Mouse (Mus musculus): Measurements from ENCODE around the gene Sec23b. TPM values are rescaled to one million over a fixed set of nuclear protein-coding genes. Genes with fewer than 3 reads are reported as not detected.

The Sec23b gene
- total RNA-seq (2023) = 51.5 to 62.7 TPM (median 57.8 TPM) in 4 replicates

GRCm38 (mm10) chr2:144555820-144556552 lies at the start of gene Sec23b:
TSS of gene Sec23b (plus strand) at chr2:144556229.

DNA sequence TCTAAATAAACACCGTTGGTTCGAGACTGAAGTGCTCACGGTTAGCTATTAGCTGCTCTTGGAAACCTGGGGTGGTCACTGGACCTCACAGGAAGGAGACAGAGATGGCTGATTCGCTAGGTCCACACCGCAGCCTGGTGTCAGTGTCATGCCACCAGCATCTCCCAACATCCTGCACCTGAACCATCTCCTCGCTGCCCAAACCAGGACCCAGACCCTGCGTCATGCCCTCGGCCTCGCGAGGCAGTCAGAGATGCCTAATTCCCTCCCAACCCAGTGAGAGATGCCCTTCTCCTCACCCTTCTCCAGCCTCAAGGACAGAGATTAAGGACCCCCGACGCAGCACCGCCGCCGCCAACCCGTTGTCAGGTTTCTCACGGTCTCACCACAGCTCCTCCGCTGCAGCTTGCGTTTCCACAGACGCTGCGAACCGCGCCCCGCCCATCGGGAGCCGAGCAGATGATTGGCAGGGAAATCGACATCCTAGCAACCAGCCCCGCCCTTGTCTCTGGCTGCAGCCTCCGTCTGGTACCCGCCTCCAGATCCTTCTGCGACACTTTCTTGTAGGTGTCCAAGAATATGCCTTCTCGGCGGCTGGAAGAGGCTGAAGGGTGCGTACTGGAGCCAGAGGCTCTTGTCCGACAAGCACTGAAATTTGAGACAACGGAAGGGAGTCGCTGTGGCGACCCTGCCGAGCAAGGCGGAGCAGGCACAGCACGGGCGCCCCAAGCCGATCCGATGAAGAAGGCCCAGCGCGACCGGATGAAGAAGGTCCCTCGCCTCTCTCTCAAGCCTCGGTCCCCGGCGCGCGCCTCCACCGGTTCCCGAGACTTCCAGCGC lies 28.8 kb upstream of the Sec23b start, which contains the start of the genes Dzank1 and Polr3f:
Dzank1 (minus strand) TSS at position 434 of the 840 bp plus-strand sequence.
Polr3f (plus strand) TSS at position 738 of the 840 bp plus-strand sequence.

DNA sequence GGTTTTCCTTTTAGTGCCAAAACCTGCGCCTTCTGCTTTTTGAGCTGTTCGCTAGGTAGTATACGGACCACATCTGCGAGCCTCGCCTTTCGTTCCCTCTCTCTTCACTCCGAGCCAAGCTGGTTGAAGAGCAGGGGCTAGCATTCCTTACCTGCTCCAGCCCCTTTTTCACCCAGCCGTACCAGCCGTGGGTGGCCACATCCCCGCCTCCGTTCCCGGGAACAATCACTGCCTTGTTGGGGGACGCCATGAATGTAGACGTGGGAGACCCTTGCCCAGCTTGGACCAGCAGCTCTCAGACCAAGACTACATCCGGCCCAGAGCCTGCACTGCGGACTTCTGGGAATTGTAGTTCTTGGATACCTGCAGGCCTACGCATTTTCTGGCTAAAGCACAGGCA lies 5.5 kb upstream of the Sec23b start, which contains the start of gene Rbbp9:
Rbbp9 (minus strand) TSS at position 341 of the 400 bp plus-strand sequence.

DNA sequence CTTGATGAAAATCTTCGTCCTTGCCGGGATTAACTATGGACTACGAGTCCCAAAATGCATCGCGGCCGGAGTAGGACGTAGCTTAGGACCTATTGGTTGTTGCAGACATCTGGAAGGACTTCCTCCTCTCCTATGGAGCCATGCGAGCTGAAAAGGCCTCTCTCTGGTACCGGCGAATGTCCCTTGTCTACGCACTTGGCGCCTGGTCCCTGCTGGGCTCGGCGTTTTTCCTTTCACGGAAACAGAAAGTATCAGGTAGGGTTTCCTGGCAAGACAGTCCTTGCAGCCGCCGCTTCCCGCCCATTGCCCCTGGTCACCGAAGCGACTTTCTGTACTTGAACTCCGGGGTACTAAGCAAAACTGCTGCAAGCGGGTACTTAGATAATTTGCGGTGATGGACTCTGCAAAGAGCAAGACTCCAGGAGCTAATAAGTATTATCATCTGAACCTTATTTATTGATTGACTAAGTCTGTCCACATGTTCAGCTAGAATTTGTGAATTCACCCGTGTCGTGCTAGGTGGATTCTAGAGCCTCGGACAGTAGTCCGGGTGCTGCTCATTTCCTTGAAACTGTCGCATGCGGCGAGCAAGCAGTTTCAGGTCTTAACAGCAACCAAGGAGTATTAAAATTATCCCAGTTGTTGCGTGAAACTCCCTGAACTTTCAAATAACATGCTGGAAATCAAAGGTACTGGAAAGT lies 38.1 kb downstream of the Sec23b start, which contains the start of gene Smim26:
Smim26 (plus strand) TSS at position 104 of the 701 bp plus-strand sequence.

DNA sequence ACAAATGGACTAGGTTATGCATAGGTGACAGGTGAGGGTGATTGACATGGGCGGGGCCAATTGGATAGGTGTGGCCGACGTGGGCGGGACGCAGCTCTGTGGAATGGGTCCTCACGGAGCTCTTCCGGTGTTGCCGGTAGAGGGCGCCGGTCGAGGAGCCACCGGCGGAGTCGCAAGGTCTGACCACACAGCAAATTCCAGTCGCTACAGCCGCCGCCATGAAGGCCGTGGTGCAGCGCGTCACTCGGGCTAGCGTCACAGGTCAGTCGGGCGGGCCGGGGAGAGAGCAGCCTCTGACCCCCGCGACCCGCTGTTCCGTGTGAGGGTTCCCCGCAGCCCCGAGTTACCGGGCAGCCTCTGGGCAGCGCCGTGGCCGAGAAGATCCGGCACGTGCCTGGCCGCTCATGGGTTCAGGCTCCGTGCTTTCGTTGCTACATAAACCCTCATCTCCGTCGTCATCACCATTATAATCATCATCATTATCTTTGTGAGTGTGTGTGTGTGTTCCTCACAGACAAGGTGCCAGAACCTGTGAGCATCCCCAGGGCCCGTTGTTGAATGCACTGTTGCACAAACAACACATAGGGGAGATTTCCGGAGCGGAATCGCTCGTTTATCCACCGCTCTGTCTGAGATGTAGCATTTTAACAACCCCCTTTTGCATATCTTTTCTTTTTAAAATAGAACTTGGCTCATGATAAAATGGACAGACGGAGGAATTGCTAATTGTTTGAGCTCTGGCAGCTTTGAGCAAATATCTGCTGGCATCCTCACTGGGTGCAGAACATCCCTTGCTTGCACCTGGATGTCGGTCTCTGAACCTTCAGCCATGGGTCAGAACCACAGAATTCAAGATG lies 44.0 kb downstream of the Sec23b start, which contains the start of gene Dtd1:
Dtd1 (plus strand) TSS at position 67 of the 857 bp plus-strand sequence.

Other genes with a start within 250 kb of the Sec23b start
- not detected in 4 replicates for gene Ovol2, start 224.1 kb upstream of the Sec23b start, total RNA-seq (2023)
- gene Kat14, start 187.2 kb upstream of the Sec23b start, total RNA-seq (2023) = 32.3 to 38.4 TPM (median 35.1 TPM) in 4 replicates
- 1.2 to 8.4 TPM (median 5.7 TPM) in 4 replicates for gene Pet117, start 187.2 kb upstream of the Sec23b start, total RNA-seq (2023)
- gene Dzank1, start 28.8 kb upstream of the Sec23b start, total RNA-seq (2023) = 0.09 to 0.24 TPM (median 0.23 TPM) in 3 of 4 replicates, not detected in the other
- 38.2 to 49.4 TPM (median 40.3 TPM) in 4 replicates for gene Polr3f, start 28.5 kb upstream of the Sec23b start, total RNA-seq (2023)
- gene Rbbp9, start 5.4 kb upstream of the Sec23b start, total RNA-seq (2023) = 2.6 to 3.9 TPM (median 3.4 TPM) in 4 replicates
- gene Smim26, start 37.8 kb downstream of the Sec23b start, total RNA-seq (2023) = 7.0 to 16.7 TPM (median 8.5 TPM) in 4 replicates
- 17.8 to 22.2 TPM (median 19.5 TPM) in 4 replicates for gene Dtd1, start 43.7 kb downstream of the Sec23b start, total RNA-seq (2023)

All from B cell, adult 62 days (primary cell).